Mouse (Mus musculus): ENCODE data around the gene Zbtb41. TPM values are rescaled to one million over a fixed set of nuclear protein-coding genes. Genes with fewer than 3 reads are reported as not detected.
"Not testable (repeated sequence)": the region's sequence is repeated elsewhere in the genome, so short reads cannot be mapped to it uniquely, and the experiment has no call there.

Gene Zbtb41
- 9.7 and 11.8 TPM in 2 replicates for total RNA-seq (2014; fragmentation: Nextera tagmentation)
- total RNA-seq (2017): 14.1 and 21.3 TPM in 2 replicates

- ATAC-seq (replicated peaks; ENCODE audit: poor library complexity, severe bottlenecking): peak; percentile 90
These were observed at the start of gene Zbtb41 for GRCm38 (mm10) chr1:139421875-139422791. Gene Zbtb41 (plus strand): TSS chr1:139422288.

- no peak for ATAC-seq (replicated peaks; ENCODE audit: poor library complexity, severe bottlenecking)
These were observed 46.2 kb upstream of the Zbtb41 start for GRCm38 (mm10) chr1:139375900-139376299.

- ATAC-seq (replicated peaks; ENCODE audit: poor library complexity, severe bottlenecking): no peak
These were observed 45.3 kb upstream of the Zbtb41 start, which contains the start of gene Crb1 for GRCm38 (mm10) chr1:139376638-139377286. Gene Crb1 (minus strand): TSS chr1:139377100.

DNA sequence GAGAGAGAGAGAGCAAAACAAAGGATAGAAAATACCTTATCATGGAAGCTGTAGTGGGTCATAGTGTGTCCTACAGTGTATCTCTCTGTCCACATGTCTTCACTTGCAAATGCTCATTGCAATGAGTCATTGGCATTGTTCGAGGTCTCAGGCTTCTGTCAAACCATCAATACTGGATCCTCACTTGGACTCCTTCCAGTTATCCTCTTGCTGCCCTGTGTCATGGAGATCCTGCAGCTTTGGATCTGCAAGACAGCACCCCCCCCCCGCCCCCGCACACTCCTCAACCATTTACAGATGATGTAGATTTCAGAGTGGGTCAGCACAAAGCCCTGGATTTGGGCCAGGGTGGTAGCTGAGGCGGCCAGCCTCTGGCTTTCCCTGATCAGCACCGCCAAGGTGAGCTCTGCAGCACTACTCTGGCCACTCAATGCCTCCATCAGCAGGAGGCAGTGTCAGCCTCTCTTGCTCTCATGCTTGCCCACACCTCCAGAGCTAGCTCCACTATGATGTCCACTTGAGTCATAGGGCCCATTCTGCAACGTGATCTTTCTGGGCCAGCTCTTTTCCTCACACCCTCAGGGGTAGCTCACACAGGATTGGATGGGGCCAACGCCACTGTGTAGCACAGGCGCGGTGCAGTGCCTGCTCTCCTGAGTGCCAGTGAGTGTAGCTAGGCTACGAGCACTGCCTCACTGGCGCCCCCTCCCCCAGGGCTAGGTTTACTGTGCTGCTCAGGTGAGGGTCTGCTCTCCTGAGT, 43.0 kb upstream of the Zbtb41 start:
- peak; percentile 12; the same call in 1 of the 2 replicates for ATAC-seq (replicated peaks; ENCODE audit: poor library complexity, severe bottlenecking)

DNA sequence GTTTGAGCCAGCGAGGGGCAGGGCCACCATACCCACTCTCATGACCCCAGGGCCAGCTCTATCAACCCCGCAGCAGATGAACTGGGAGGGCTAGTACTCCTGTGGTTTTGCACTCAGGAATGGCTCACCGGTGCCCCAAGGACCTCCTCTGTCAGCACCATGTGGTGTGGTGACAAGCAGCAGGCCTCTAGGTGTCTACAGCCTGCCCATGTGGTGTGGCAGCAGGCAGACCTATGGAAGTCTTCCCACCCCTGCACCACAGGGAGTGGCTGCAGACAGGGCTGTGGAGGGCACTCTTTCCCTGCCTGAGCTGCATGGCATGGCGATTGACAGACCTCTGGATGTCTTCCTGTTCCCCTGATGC, 42.5 kb upstream of the Zbtb41 start:
- ATAC-seq (replicated peaks; ENCODE audit: poor library complexity, severe bottlenecking): no peak

DNA sequence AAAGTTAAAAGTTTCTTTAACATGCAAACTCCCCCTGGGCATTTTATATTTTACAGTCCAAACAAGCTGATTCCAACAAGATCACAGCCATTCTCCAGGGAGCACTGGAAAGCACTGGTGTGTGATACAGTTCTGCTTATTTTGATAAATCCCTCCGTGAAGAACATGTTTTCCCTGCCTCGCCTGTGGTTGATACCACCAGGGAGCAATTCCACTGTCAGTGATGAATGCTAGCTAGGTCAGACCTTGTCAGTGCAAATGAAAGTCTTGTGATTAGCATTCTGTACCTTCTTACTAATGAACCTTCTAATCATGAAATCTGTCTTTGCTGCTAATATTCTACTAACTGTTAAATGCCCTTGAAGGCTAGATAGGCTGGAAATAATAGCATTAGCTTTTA, 30.3 kb upstream of the Zbtb41 start:
- ATAC-seq (replicated peaks; ENCODE audit: poor library complexity, severe bottlenecking): no peak

GRCm38 (mm10) chr1:139396589-139396988, 25.5 kb upstream of the Zbtb41 start:
- ATAC-seq (replicated peaks; ENCODE audit: poor library complexity, severe bottlenecking): no peak

- no peak for ATAC-seq (replicated peaks; ENCODE audit: poor library complexity, severe bottlenecking)
These were observed 16.3 kb upstream of the Zbtb41 start for GRCm38 (mm10) chr1:139405766-139406165.

- no peak for ATAC-seq (replicated peaks; ENCODE audit: poor library complexity, severe bottlenecking)
These were observed 14.4 kb upstream of the Zbtb41 start for GRCm38 (mm10) chr1:139407701-139408100.

DNA sequence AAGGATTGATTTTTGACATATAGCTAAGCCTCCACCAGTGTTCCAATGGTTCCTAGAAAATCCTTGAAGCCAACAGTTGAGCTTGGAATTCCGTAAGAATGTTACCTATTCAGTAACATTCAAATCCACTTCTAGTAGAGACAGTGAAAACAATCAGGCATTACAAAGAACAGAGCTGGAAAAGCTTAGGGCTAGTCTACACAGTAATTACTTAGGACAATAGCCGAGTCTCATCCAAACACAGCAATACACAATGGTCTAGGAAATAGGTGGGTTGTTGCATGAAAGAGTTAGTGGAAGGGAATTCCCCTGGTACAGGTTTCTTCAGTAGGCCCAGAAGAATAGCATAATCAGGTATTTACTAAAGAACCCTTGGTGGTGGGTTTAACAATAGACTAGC, 9.7 kb upstream of the Zbtb41 start:
- ATAC-seq (replicated peaks; ENCODE audit: poor library complexity, severe bottlenecking): not testable (repeated sequence)

- ATAC-seq (replicated peaks; ENCODE audit: poor library complexity, severe bottlenecking): peak; percentile 99
These were observed 8.6 kb upstream of the Zbtb41 start for GRCm38 (mm10) chr1:139413465-139413864.

DNA sequence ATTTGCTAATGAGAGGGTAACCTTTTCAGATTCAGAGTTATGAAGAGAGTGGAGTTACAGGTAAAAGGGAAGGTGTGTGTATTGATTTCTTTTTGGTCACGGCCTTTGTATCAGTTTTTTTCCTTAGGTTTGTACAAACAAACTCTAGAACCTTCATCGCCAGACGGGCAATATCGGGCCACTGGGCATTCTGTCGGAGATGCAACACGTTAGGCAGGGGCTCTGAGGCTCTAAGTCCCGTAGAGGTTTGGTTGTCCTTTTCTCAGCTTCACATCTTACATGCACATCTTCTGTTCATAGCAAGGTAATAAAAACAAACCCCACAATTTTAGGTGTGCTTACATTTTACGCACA, 590 bp upstream of the Zbtb41 start:
- ATAC-seq (replicated peaks; ENCODE audit: poor library complexity, severe bottlenecking): 0 out of 2 replicates have a peak, but pooled peaks have one; percentile 14

DNA sequence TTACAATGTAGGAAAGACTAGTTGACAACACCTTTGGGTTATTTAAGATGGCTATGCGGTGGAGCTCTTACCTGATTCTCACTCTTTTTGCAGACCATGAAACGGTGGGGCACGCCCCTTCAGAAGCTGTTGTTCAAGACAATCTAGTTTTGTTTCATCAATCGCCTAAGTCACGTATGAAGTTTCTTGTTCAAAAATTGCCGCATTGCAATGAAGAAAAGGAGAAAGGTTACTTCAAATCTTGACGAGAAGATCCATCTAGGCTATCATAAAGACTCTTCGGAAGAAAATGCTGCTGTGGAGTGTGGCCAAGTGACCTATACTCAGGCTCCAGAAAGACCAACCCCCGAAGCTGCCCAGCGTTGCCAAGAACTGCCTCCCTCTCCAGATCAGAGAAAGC, 853 bp downstream of the Zbtb41 start:
- ATAC-seq (replicated peaks; ENCODE audit: poor library complexity, severe bottlenecking): no peak

GRCm38 (mm10) chr1:139423931-139424330, 1.8 kb downstream of the Zbtb41 start:
- ATAC-seq (replicated peaks; ENCODE audit: poor library complexity, severe bottlenecking): peak; percentile 23

DNA sequence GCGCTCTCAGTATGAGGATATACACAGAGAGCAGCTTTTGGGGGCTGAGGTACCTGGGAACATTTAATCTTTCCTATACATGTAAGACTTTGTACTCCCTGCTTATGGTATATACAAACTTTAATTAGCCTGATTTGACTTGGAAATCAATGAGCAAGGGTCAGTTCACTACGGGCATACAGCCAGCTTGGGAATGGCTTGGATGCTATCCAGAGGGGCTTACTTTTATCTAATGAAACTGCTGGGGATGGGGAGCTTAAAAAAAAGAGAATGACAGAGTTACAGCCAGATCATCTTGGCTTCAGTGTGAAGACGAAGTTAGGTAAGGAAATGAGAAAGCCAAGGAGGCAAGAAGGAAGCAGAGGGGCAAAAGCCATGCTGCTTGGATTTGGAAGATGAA, 2.9 kb downstream of the Zbtb41 start:
- no peak for ATAC-seq (replicated peaks; ENCODE audit: poor library complexity, severe bottlenecking)

DNA sequence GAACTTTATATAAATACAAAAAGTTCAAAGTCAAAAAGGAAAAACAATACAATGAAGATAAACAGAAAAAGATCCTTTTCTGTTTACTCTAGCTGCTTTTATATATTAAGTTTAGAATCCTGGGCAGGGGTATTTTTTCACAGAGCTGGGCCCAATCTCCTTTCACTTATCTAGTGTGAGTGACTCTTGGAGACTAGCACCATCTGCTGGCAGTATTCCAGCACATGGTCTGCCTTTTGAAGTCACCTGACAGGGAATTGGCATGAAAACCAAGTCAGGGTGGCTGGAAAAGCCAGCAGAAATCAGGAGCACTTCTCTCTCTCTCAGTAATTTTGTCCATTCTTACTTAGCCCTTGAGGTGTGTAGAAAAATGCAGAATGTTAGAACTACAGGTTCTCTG, 16.3 kb downstream of the Zbtb41 start:
- ATAC-seq (replicated peaks; ENCODE audit: poor library complexity, severe bottlenecking): 0 out of 2 replicates have a peak, but pooled peaks have one; percentile 40

DNA sequence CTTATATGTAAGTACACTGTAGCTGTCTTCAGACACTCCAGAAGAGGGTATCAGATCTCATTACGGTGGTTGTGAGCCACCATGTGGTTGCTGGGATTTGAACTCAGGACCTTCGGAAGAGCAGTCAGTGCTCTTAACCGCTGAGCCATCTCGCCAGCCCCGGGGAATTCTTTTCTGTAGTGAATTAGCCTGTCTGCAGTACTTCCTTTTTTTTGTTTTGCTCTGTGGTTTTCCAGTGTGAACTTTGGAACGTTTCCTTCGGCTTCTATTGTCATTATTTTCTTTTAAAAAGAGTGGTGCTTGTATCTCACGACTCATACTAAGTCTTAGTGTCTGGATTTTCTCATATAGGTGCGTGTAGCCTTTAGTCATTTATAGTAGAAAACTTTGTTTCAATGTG, 21.0 kb downstream of the Zbtb41 start:
- not testable (repeated sequence) for ATAC-seq (replicated peaks; ENCODE audit: poor library complexity, severe bottlenecking)

DNA sequence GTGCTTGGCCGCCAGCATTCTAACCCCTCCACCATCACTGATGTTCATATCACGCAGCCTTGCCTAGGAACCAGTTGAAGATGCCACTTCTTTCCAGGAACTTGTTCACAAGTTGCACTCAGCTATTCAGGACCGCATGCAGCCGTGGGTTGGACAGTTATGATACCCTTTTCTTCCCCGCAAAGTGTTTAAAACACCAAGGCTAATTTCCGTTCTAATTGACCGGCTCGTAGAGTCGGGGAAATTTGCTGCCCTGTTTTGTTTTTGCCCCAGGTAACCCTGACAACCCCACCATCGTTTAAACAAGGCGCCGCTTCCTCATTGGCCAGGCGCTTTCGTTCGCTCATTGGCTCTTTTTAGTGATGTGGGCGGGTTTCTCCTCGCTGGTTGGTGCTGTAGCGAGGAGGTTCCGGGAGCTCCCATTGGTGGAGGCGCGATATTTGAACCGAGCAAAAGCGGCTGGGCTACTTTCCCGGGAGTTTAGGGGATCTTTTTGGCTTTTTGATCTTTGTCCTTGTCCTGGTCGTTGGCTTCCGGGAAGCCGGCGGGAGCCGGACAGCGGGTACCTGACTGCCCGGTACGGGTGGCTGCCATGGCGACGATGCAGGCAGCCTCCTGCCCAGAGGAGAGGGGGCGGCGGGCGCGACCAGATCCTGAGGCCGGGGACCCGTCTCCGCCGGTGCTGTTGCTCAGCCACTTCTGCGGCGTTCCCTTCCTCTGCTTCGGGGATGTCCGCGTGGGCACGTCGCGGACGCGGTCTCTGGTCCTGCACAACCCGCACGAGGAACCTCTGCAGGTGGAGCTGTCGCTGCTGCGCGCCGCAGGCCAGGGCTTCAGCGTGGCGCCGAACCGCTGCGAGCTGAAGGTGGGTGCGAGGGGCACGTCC, 32.5 kb downstream of the Zbtb41 start, which contains the start of gene Aspm:
Gene Aspm (plus strand): TSS at position 433 of the 886 bp plus-strand sequence.
- peak; percentile 94 for ATAC-seq (replicated peaks; ENCODE audit: poor library complexity, severe bottlenecking)

GRCm38 (mm10) chr1:139455226-139455869, 33.3 kb downstream of the Zbtb41 start:
- peak; percentile 23 for ATAC-seq (replicated peaks; ENCODE audit: poor library complexity, severe bottlenecking)
